Mouse (Mus musculus): ENCODE data around the gene Lypla2.

- TF ChIP-seq POLR2A (IDR thresholded peaks at IDR 0.05; ENCODE audit: borderline replicate concordance, low read depth, low read length) (no peak), CTCF (IDR thresholded peaks at IDR 0.05; ENCODE audit: low read depth, low read length) (no peak)
Observed at GRCm38 (mm10) chr4:135970585-135970984, 1.8 kb downstream of the Lypla2 start.

Measured in bone marrow macrophage, adult 2 months (primary cell).